Mouse (Mus musculus): Measurements from ENCODE around the gene Rnf223. TPM values are rescaled to one million over a fixed set of nuclear protein-coding genes. Genes with fewer than 3 reads are reported as not detected.
A peak's percentile ranks its signal among the peaks of the same experiment; 100 is the strongest.

Gene Rnf223
- total and polyA plus RNA-seq, 3 experiments = 0.07 to 0.80 (median 0.21) TPM

DNA sequence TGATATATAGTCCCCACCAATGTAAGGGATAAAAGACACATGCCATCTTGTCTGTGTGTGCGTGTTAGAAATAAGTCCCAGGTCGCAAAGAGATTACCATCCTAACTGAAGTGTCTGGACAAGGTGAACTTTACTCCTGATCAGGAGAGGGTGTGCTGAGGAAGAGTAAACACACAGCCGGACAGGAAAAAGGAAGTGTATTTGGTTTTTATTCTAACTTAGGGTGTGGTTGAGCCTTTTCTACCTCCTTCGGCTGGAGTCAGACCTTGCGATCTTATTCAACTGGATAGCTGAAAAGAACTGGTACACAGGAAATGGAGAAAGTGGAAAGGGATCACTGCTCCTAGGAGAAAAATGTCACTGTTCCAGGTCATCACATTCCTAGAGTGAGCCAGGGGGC lies 29.8 kb upstream of the Rnf223 start:
- TF ChIP-seq MXI1 (IDR thresholded peaks at IDR 0.05; ENCODE audit: low read depth, low read length) (no peak), IRF4 (IDR thresholded peaks at IDR 0.05; ENCODE audit: low read depth, low read length) (no peak), HCFC1 (IDR thresholded peaks at IDR 0.05; ENCODE audit: low read depth, low read length) (no peak)
- no peaks in the 10 kb centered on the region for H3K36me3 ChIP-seq (replicated peaks in 1 of 2; ENCODE audit: control insufficient read depth in 1 of 2, insufficient read depth in 1 of 2, low read length in 1 of 2)
- no peak overlapping the region for H3K4me3 ChIP-seq (replicated peaks in 1 of 3; ENCODE audit: low read depth in 2 of 3, low read length in 2 of 3, poor library complexity in 1 of 3)
- no peak overlapping the region for H3K9ac ChIP-seq (ENCODE audit: insufficient read depth, low read depth)
- no peaks in the 10 kb centered on the region for H3K79me2 ChIP-seq (replicated peaks; ENCODE audit: control insufficient read depth, extremely low read depth, insufficient read depth, poor library complexity, severe bottlenecking)
- in situ Hi-C loops (cut with MboI; ENCODE audit: low pct_ligation_motif_present, low pct_unique_long_range_greater_than_20kb, low sequenced_read_pairs) = no loop called here
- H3K4me2 ChIP-seq (ENCODE audit: insufficient read depth, low read depth, poor library complexity, severe bottlenecking) = no peak overlapping the region
- no peaks in the 10 kb centered on the region for H3K9me3 ChIP-seq (replicated peaks; ENCODE audit: low read length)
- dilution Hi-C loops (cut with MboI; ENCODE audit: extremely low pct_ligation_motif_present, extremely low pct_unique_long_range_greater_than_20kb, low sequenced_read_pairs) = no loop called here
- H3K27ac ChIP-seq (ENCODE audit: insufficient read depth, low read depth) = no peak overlapping the region
- no peak for DNase-seq (ENCODE audit: extremely low read depth)
- H3K27me3 ChIP-seq (replicated peaks) = no peaks in the 10 kb centered on the region
- peaks cover 24 to 59% of the 10 kb centered on the region in 2 experiments for H3K4me1 ChIP-seq (ENCODE audit: control insufficient read depth in 1 of 2, insufficient read depth in 2 of 2)

DNA sequence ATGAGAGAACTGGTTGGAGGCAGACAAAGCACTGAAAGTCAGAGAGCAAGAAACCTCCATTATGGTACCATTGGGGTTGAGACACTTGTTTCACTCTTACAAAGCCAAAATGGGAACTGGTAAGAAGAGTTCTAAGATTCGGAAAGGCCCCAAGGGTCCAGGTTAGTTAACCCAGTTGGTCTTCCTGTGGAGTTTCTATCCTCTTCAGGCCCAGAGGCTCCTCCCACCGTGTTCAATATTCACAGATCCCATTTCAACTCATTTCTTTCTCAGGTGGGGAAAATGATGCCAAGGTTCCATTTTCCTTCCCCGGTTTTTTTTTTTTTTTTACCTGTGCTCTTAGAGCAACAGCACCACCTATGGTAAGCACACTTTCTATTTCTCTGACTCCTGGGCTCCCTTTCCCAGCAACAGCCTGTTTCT lies 28.8 kb upstream of the Rnf223 start:
- dilution Hi-C loops (cut with MboI; ENCODE audit: extremely low pct_ligation_motif_present, extremely low pct_unique_long_range_greater_than_20kb, low sequenced_read_pairs) = no loop called here
- TF ChIP-seq ETS1 (conservative IDR thresholded peaks at IDR 0.05; ENCODE audit: low read depth, low read length) (0 out of 2 replicates have a peak, but pooled peaks have one; percentile 25), CHD1 (IDR thresholded peaks at IDR 0.05; ENCODE audit: low read depth, low read length) (no peak), EP300 (IDR thresholded peaks at IDR 0.05; ENCODE audit: low read length) (peak; percentile 64), E2F4 (IDR thresholded peaks at IDR 0.05; ENCODE audit: insufficient replicate concordance, low read depth, low read length) (no peak), CHD2 (IDR thresholded peaks at IDR 0.05; ENCODE audit: low read length) (no peak), GABPA (IDR thresholded peaks at IDR 0.05; ENCODE audit: insufficient replicate concordance, low read depth, low read length) (no peak), TCF12 (IDR thresholded peaks at IDR 0.05; ENCODE audit: low read depth, low read length) (no peak), PAX5 (IDR thresholded peaks at IDR 0.05; ENCODE audit: low read length) (no peak), ELF1 (IDR thresholded peaks at IDR 0.05; ENCODE audit: low read depth, low read length) (no peak), POLR2AphosphoS2 (IDR thresholded peaks at IDR 0.05; ENCODE audit: low read depth, low read length) (no peak), ZMIZ1 (IDR thresholded peaks at IDR 0.05; ENCODE audit: low read depth, low read length) (no peak), SIN3A (IDR thresholded peaks at IDR 0.05; ENCODE audit: low read length) (peak; percentile 47; the same call in 1 of the 2 replicates), JUND (conservative IDR thresholded peaks at IDR 0.05; ENCODE audit: low read depth, low read length) (peak; percentile 33; the same call in 1 of the 2 replicates), MAX (IDR thresholded peaks at IDR 0.05; ENCODE audit: low read length) (0 out of 2 replicates have a peak, but pooled peaks have one; percentile 32), MAFK (IDR thresholded peaks at IDR 0.05; ENCODE audit: insufficient replicate concordance, low read length) (no peak), TBP (conservative IDR thresholded peaks at IDR 0.05; ENCODE audit: low read depth, low read length) (0 out of 2 replicates have a peak, but pooled peaks have one; percentile 36), UBTF (IDR thresholded peaks at IDR 0.05; ENCODE audit: low read depth, low read length) (no peak), ZC3H11A (IDR thresholded peaks at IDR 0.05; ENCODE audit: low read depth, low read length) (no peak), MXI1 (IDR thresholded peaks at IDR 0.05; ENCODE audit: low read depth, low read length) (peak; percentile 28; the same call in 1 of the 2 replicates), KAT2A (IDR thresholded peaks at IDR 0.05; ENCODE audit: insufficient replicate concordance, low read length) (0 out of 2 replicates have a peak, but pooled peaks have one; percentile 10), NRF1 (IDR thresholded peaks at IDR 0.05; ENCODE audit: low read depth, low read length) (no peak), HCFC1 (IDR thresholded peaks at IDR 0.05; ENCODE audit: low read depth, low read length) (peak; percentile 40), SMC3 (IDR thresholded peaks at IDR 0.05; ENCODE audit: low read depth, low read length) (peak; percentile 62), RCOR1 (conservative IDR thresholded peaks at IDR 0.05; ENCODE audit: low read depth, low read length) (peak; percentile 39; the same call in 1 of the 2 replicates), IRF4 (IDR thresholded peaks at IDR 0.05; ENCODE audit: low read depth, low read length) (no peak; the same call in none of the 2 replicates), MYC (IDR thresholded peaks at IDR 0.05; ENCODE audit: low read depth, low read length) (0 out of 2 replicates have a peak, but pooled peaks have one; percentile 30), CTCF (conservative IDR thresholded peaks at IDR 0.05 in 1 of 2, IDR thresholded peaks at IDR 0.05 in 1 of 2; ENCODE audit: low read depth in 2 of 2, low read length in 2 of 2) (peak in 1 of 2 experiments; percentile 74; a peak in 2 of 4 replicates), POLR2A (IDR thresholded peaks at IDR 0.05; ENCODE audit: low read depth, low read length) (no peak), JUN (IDR thresholded peaks at IDR 0.05; ENCODE audit: insufficient read depth, low read depth, low read length) (peak; percentile 31; the same call in 1 of the 2 replicates), RAD21 (IDR thresholded peaks at IDR 0.05; ENCODE audit: low read depth, low read length) (peak; percentile 72), NELFE (IDR thresholded peaks at IDR 0.05; ENCODE audit: low read depth, low read length) (no peak), BHLHE40 (IDR thresholded peaks at IDR 0.05; ENCODE audit: low read depth, low read length) (0 out of 2 replicates have a peak, but pooled peaks have one; percentile 11)

More for the DNA sequence above, 28.8 kb upstream of the Rnf223 start:
- Histone ChIP-seq H3K9ac (ENCODE audit: insufficient read depth, low read depth) (no peak overlapping the region), H3K4me2 (ENCODE audit: insufficient read depth, low read depth, poor library complexity, severe bottlenecking) (peak overlapping the region; percentile 47; the same call in 1 of the 2 replicates), H3K36me3 (replicated peaks in 1 of 2; ENCODE audit: control insufficient read depth in 1 of 2, insufficient read depth in 1 of 2, low read length in 1 of 2) (no peaks in the 10 kb centered on the region), H3K4me3 (replicated peaks in 1 of 3; ENCODE audit: low read depth in 2 of 3, low read length in 2 of 3, poor library complexity in 1 of 3) (no peak overlapping the region), H3K79me2 (replicated peaks; ENCODE audit: control insufficient read depth, extremely low read depth, insufficient read depth, poor library complexity, severe bottlenecking) (no peaks in the 10 kb centered on the region), H3K4me1 (ENCODE audit: control insufficient read depth in 1 of 2, insufficient read depth in 2 of 2) (peaks cover 24 to 51% of the 10 kb centered on the region in 2 experiments), H3K9me3 (replicated peaks; ENCODE audit: low read length) (no peaks in the 10 kb centered on the region), H3K27ac (ENCODE audit: insufficient read depth, low read depth) (peak overlapping the region; percentile 4; the same call in 1 of the 2 replicates), H3K27me3 (replicated peaks) (no peaks in the 10 kb centered on the region)
- DNase-seq (ENCODE audit: extremely low read depth) = peak; percentile 59
- in situ Hi-C loops (cut with MboI; ENCODE audit: low pct_ligation_motif_present, low pct_unique_long_range_greater_than_20kb, low sequenced_read_pairs) = no loop called here
